Mouse (Mus musculus) gastrocnemius, postnatal 14 days (tissue): ENCODE results near the gene Ovca2. TPM values are rescaled to one million over a fixed set of nuclear protein-coding genes. Genes with fewer than 3 reads are reported as not detected.
A peak's percentile ranks its signal among the peaks of the same experiment; 100 is the strongest.

Experiments
- DNase-seq: peaks from one replicate; pipeline ENCODE4 v3.0.0; 2021; ENCODE audit warnings: mixed read lengths
- intact Hi-C: fragments of 180-260 bp; cut with DNase I; formaldehyde crosslinking; loops from one replicate; pipeline ENCODE4 v1.15.1; 2025; ENCODE audit warnings: low total_unique reads
- total RNA-seq, 2 experiments: library from RNA; stranded (reverse); gene quantifications; 2 replicates each; pipeline ENCODE4 v1.2.3; 2021

Gene Ovca2
- total RNA-seq, 2 experiments from 2014 or later = 3.6 to 4.1 TPM

GRCm38 (mm10) chr11:75161417-75162008 lies 17.1 kb downstream of the Ovca2 start:
- intact Hi-C loops = no loop called here

GRCm38 (mm10) chr11:75160954-75161353 lies 17.7 kb downstream of the Ovca2 start:
- intact Hi-C loops = no loop called here
- DNase-seq = no peak

More at GRCm38 (mm10) chr11:75161417-75162008, 17.1 kb downstream of the Ovca2 start:
- DNase-seq = peak; percentile 7

- DNase-seq = no peak
- intact Hi-C loops = no loop called here
Measured at GRCm38 (mm10) chr11:75159564-75159963, 19.1 kb downstream of the Ovca2 start.

- DNase-seq = no peak
Measured at GRCm38 (mm10) chr11:75158432-75158831, 20.2 kb downstream of the Ovca2 start.

GRCm38 (mm10) chr11:75157901-75158300 lies 20.7 kb downstream of the Ovca2 start:
- DNase-seq = no peak
- intact Hi-C loops = no loop called here

More at GRCm38 (mm10) chr11:75158432-75158831, 20.2 kb downstream of the Ovca2 start:
- intact Hi-C loops = no loop called here

GRCm38 (mm10) chr11:75157037-75157436 lies 21.6 kb downstream of the Ovca2 start:
- no peak for DNase-seq
- intact Hi-C loops = no loop called here

- intact Hi-C loops = no loop called here
- DNase-seq = no peak
Measured at GRCm38 (mm10) chr11:75156416-75156815, 22.2 kb downstream of the Ovca2 start.

GRCm38 (mm10) chr11:75155985-75156384 lies 22.6 kb downstream of the Ovca2 start:
- intact Hi-C loops = no loop called here

GRCm38 (mm10) chr11:75154053-75154585 lies 24.5 kb downstream of the Ovca2 start:
- intact Hi-C loops = no loop called here
- no peak for DNase-seq

More at GRCm38 (mm10) chr11:75155985-75156384, 22.6 kb downstream of the Ovca2 start:
- DNase-seq = no peak

- intact Hi-C loops = no loop called here
- DNase-seq = no peak
Measured at GRCm38 (mm10) chr11:75152603-75153557, 25.8 kb downstream of the Ovca2 start.

GRCm38 (mm10) chr11:75150346-75150745 lies 28.3 kb downstream of the Ovca2 start:
- no peak for DNase-seq
- intact Hi-C loops = no loop called here

GRCm38 (mm10) chr11:75148332-75149035 lies 30.2 kb downstream of the Ovca2 start:
- intact Hi-C loops = no loop called here
- no peak for DNase-seq

- DNase-seq = peak; percentile 58
- intact Hi-C loops = no loop called here
Measured at GRCm38 (mm10) chr11:75147846-75148168, 30.8 kb downstream of the Ovca2 start.

- DNase-seq = peak; percentile 33
- intact Hi-C loops = no loop called here
Measured at GRCm38 (mm10) chr11:75147106-75147845, 31.4 kb downstream of the Ovca2 start.

- intact Hi-C loops = no loop called here
- DNase-seq = no peak
Measured at GRCm38 (mm10) chr11:75145841-75146240, 32.8 kb downstream of the Ovca2 start.

- DNase-seq = no peak
- intact Hi-C loops = no loop called here
Measured at GRCm38 (mm10) chr11:75142749-75143148, 35.9 kb downstream of the Ovca2 start.

GRCm38 (mm10) chr11:75141913-75142312 lies 36.7 kb downstream of the Ovca2 start:
- intact Hi-C loops = no loop called here
- peak; percentile 21 for DNase-seq

GRCm38 (mm10) chr11:75141038-75141437 lies 37.6 kb downstream of the Ovca2 start:
- DNase-seq = no peak
- intact Hi-C loops = no loop called here

GRCm38 (mm10) chr11:75140431-75140830 lies 38.2 kb downstream of the Ovca2 start:
- DNase-seq = peak; percentile 71
- intact Hi-C loops = no loop called here
